Mouse (Mus musculus): ENCODE results near the gene Kcnk13. TPM values are rescaled to one million over a fixed set of nuclear protein-coding genes. Genes with fewer than 3 reads are reported as not detected.

Gene Kcnk13
- 7.1 and 9.2 TPM in 2 replicates for polyA plus RNA-seq (2012; rRNA removed)

- Histone ChIP-seq H3K4me3 (replicated peaks; ENCODE audit: insufficient read depth, low read depth, low read length) (peak within 1 kb of the TSS; percentile 37), H3K27ac (ENCODE audit: insufficient read depth, low read length) (no peak within 1 kb of the TSS), H3K4me1 (ENCODE audit: control insufficient read depth, insufficient read depth, low read length) (peaks cover 4% of the 10 kb centered on the region; the same call in 1 of the 2 replicates), H3K27me3 (ENCODE audit: control insufficient read depth, insufficient read depth, low read length) (no peaks in the 10 kb centered on the region)
- DNase-seq: peak; percentile 53 to 64
- TF ChIP-seq CTCF (IDR thresholded peaks at IDR 0.05; ENCODE audit: borderline replicate concordance, insufficient read depth, low read depth, low read length) (peak; percentile 85), POLR2A (IDR thresholded peaks at IDR 0.05; ENCODE audit: borderline replicate concordance, insufficient read depth, low read length) (no peak)
- WGBS: 2% methylated on average over 39 of the region's 39 CpGs
These were observed at the start of gene Kcnk13 for GRCm38 (mm10) chr12:99964301-99965202. Kcnk13 (plus strand) TSS chr12:99964499.

GRCm38 (mm10) chr12:99917800-99918427 is 46.4 kb upstream of the Kcnk13 start:
- 92% methylated on average over 15 of the region's 15 CpGs for WGBS

DNA sequence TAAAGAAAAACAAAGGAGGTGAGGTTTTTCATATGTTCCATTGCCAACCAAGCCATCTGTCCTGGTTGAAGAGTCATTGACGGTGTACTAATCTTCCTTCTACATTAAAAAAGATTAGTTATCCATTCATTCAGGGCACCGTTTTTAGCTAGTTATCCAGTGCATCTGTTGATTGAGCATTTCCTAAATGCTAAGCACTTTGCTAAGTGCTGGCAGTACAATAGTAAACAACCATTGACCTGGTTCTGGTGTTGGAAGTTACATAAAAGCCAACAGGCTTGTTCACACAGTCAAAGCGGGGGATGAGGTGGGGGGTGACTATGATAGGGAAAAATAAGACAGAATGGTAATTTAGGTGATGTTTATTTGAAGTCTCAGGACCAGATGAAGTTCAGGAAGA is 44.7 kb upstream of the Kcnk13 start:
- no peaks in the 10 kb centered on the region; the same call in 1 of the 2 replicates for H3K4me1 ChIP-seq (ENCODE audit: control insufficient read depth, insufficient read depth, low read length)
- no peaks in the 10 kb centered on the region for H3K27me3 ChIP-seq (ENCODE audit: control insufficient read depth, insufficient read depth, low read length)
- WGBS: 74% methylated on average over 3 of the region's 3 CpGs
- no peak overlapping the region for H3K4me3 ChIP-seq (replicated peaks; ENCODE audit: insufficient read depth, low read depth, low read length)
- DNase-seq: no peak
- H3K27ac ChIP-seq (ENCODE audit: insufficient read depth, low read length): no peak overlapping the region
- no peak for TF ChIP-seq CTCF (IDR thresholded peaks at IDR 0.05; ENCODE audit: borderline replicate concordance, insufficient read depth, low read depth, low read length)
- no peak for TF ChIP-seq POLR2A (IDR thresholded peaks at IDR 0.05; ENCODE audit: borderline replicate concordance, insufficient read depth, low read length)

More at GRCm38 (mm10) chr12:99917800-99918427, 46.4 kb upstream of the Kcnk13 start:
- Histone ChIP-seq H3K4me3 (replicated peaks; ENCODE audit: insufficient read depth, low read depth, low read length) (no peak overlapping the region), H3K27me3 (ENCODE audit: control insufficient read depth, insufficient read depth, low read length) (no peaks in the 10 kb centered on the region), H3K4me1 (ENCODE audit: control insufficient read depth, insufficient read depth, low read length) (no peaks in the 10 kb centered on the region), H3K27ac (ENCODE audit: insufficient read depth, low read length) (no peak overlapping the region)
- TF ChIP-seq POLR2A (IDR thresholded peaks at IDR 0.05; ENCODE audit: borderline replicate concordance, insufficient read depth, low read length) (no peak), CTCF (IDR thresholded peaks at IDR 0.05; ENCODE audit: borderline replicate concordance, insufficient read depth, low read depth, low read length) (no peak)
- no peak for DNase-seq

- 92% methylated on average over 3 of the region's 3 CpGs for WGBS
- peak; percentile 12; the same call in 1 of the 2 replicates for TF ChIP-seq CTCF (IDR thresholded peaks at IDR 0.05; ENCODE audit: borderline replicate concordance, insufficient read depth, low read depth, low read length)
- no peak for TF ChIP-seq POLR2A (IDR thresholded peaks at IDR 0.05; ENCODE audit: borderline replicate concordance, insufficient read depth, low read length)
These were observed 43.3 kb upstream of the Kcnk13 start for GRCm38 (mm10) chr12:99921045-99921444.

DNA sequence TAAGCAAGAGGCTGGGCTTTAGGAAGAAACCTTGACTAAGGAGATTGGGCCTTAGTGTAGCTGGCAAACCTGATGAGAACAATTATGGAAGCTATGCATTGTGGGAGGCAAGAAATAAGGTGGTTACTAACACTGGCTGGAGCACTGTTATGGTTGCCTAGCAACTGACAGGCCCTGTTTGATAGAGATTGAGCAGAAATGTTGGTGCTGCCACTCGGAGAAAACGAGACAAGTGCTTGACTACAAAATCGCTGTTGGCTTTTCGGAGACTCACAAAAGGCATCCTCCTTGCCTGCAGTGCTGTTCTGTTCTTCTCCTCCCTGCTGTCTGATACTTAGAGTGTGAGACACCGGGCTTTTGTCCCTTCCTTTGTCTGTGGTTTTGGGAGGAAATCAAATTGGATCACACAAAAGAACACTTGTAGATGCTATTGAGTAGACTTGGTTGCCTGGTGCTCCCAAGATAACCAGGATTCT is 41.1 kb upstream of the Kcnk13 start:
- no peak overlapping the region for H3K4me3 ChIP-seq (replicated peaks; ENCODE audit: insufficient read depth, low read depth, low read length)
- 42% methylated on average over 5 of the region's 5 CpGs for WGBS

More at GRCm38 (mm10) chr12:99921045-99921444, 43.3 kb upstream of the Kcnk13 start:
- Histone ChIP-seq H3K27ac (ENCODE audit: insufficient read depth, low read length) (no peak overlapping the region), H3K27me3 (ENCODE audit: control insufficient read depth, insufficient read depth, low read length) (no peaks in the 10 kb centered on the region), H3K4me3 (replicated peaks; ENCODE audit: insufficient read depth, low read depth, low read length) (no peak overlapping the region), H3K4me1 (ENCODE audit: control insufficient read depth, insufficient read depth, low read length) (no peaks in the 10 kb centered on the region; the same call in 1 of the 2 replicates)
- no peak for DNase-seq

GRCm38 (mm10) chr12:99923703-99924102 is 40.6 kb upstream of the Kcnk13 start:
- no peak overlapping the region for H3K27ac ChIP-seq (ENCODE audit: insufficient read depth, low read length)
- TF ChIP-seq CTCF (IDR thresholded peaks at IDR 0.05; ENCODE audit: borderline replicate concordance, insufficient read depth, low read depth, low read length): no peak
- no peak for TF ChIP-seq POLR2A (IDR thresholded peaks at IDR 0.05; ENCODE audit: borderline replicate concordance, insufficient read depth, low read length)
- H3K4me1 ChIP-seq (ENCODE audit: control insufficient read depth, insufficient read depth, low read length): no peaks in the 10 kb centered on the region; the same call in 1 of the 2 replicates
- H3K27me3 ChIP-seq (ENCODE audit: control insufficient read depth, insufficient read depth, low read length): no peaks in the 10 kb centered on the region
- DNase-seq: no peak
- H3K4me3 ChIP-seq (replicated peaks; ENCODE audit: insufficient read depth, low read depth, low read length): no peak overlapping the region
- WGBS: 57% methylated on average over 5 of the region's 5 CpGs

More for the DNA sequence above, 41.1 kb upstream of the Kcnk13 start:
- H3K27me3 ChIP-seq (ENCODE audit: control insufficient read depth, insufficient read depth, low read length): no peaks in the 10 kb centered on the region
- no peak for TF ChIP-seq CTCF (IDR thresholded peaks at IDR 0.05; ENCODE audit: borderline replicate concordance, insufficient read depth, low read depth, low read length)
- TF ChIP-seq POLR2A (IDR thresholded peaks at IDR 0.05; ENCODE audit: borderline replicate concordance, insufficient read depth, low read length): no peak
- no peak overlapping the region for H3K27ac ChIP-seq (ENCODE audit: insufficient read depth, low read length)
- no peaks in the 10 kb centered on the region; the same call in 1 of the 2 replicates for H3K4me1 ChIP-seq (ENCODE audit: control insufficient read depth, insufficient read depth, low read length)
- no peak for DNase-seq

GRCm38 (mm10) chr12:99928311-99928710 is 36.0 kb upstream of the Kcnk13 start:
- DNase-seq: no peak
- H3K4me3 ChIP-seq (replicated peaks; ENCODE audit: insufficient read depth, low read depth, low read length): no peak overlapping the region
- H3K4me1 ChIP-seq (ENCODE audit: control insufficient read depth, insufficient read depth, low read length): no peaks in the 10 kb centered on the region; the same call in 1 of the 2 replicates
- no peaks in the 10 kb centered on the region for H3K27me3 ChIP-seq (ENCODE audit: control insufficient read depth, insufficient read depth, low read length)
- WGBS: 96% methylated on average over 7 of the region's 7 CpGs
- no peak for TF ChIP-seq POLR2A (IDR thresholded peaks at IDR 0.05; ENCODE audit: borderline replicate concordance, insufficient read depth, low read length)
- no peak for TF ChIP-seq CTCF (IDR thresholded peaks at IDR 0.05; ENCODE audit: borderline replicate concordance, insufficient read depth, low read depth, low read length)
- H3K27ac ChIP-seq (ENCODE audit: insufficient read depth, low read length): no peak overlapping the region
